Mouse (Mus musculus) intestine, postnatal 0 days (tissue): ENCODE results near the gene Polk. TPM values are rescaled to one million over a fixed set of nuclear protein-coding genes. Genes with fewer than 3 reads are reported as not detected.
A peak's percentile ranks its signal among the peaks of the same experiment; 100 is the strongest.

Source experiments
- ATAC-seq: fragments of 200-750 bp; cut with Nextera tagmentation; 2 replicates; pipeline ENCODE4 v1.8.0; 2017; ENCODE audit warnings: mild to moderate bottlenecking, moderate TSS enrichment, moderate library complexity
- H3K27ac ChIP-seq: fragments of 300-500 bp; sonication (generic); 2 replicates; pipeline ENCODE4 v1.5.1; 2014; ENCODE audit warnings: mild to moderate bottlenecking, low read depth, low read length, moderate library complexity
- H3K27me3 ChIP-seq: fragments of 300-500 bp; sonication (generic); replicated peaks from 2 replicates; pipeline ENCODE4 v1.6.1; 2014; ENCODE audit warnings: low read length, mixed read lengths; ENCODE audit not compliant: control insufficient read depth, insufficient read depth
- H3K36me3 ChIP-seq: fragments of 300-500 bp; sonication (generic); 2 replicates; pipeline ENCODE4 v1.6.1; 2014; ENCODE audit warnings: mild to moderate bottlenecking, moderate library complexity; ENCODE audit not compliant: control insufficient read depth, insufficient read depth
- H3K4me1 ChIP-seq: fragments of 300-500 bp; sonication (generic); replicated peaks from 2 replicates; pipeline ENCODE4 v1.6.1; 2014; ENCODE audit warnings: antibody characterized with exemption, low read length, mixed read lengths; ENCODE audit not compliant: control insufficient read depth, insufficient read depth
- H3K4me2 ChIP-seq: fragments of 300-500 bp; sonication (generic); replicated peaks from 2 replicates; pipeline ENCODE4 v1.6.1; 2014; ENCODE audit warnings: low read depth, mild to moderate bottlenecking, moderate library complexity
- H3K4me3 ChIP-seq: fragments of 300-500 bp; sonication (generic); 2 replicates; pipeline ENCODE4 v1.5.1; 2014; ENCODE audit warnings: low read depth, low read length
- H3K9ac ChIP-seq: fragments of 300-500 bp; sonication (generic); 2 replicates; pipeline ENCODE4 v1.6.1; 2014; ENCODE audit warnings: mild to moderate bottlenecking, low read depth, low read length
- H3K9me3 ChIP-seq: fragments of 300-500 bp; sonication (generic); 2 replicates; pipeline ENCODE4 v1.6.1; 2016; ENCODE audit warnings: mixed run types; ENCODE audit not compliant: control insufficient read depth
- CTCF ChIP-seq: sonication (generic); IDR thresholded peaks from 2 replicates; pipeline ENCODE4 v1.5.1; 2016; ENCODE audit warnings: low read depth, mild to moderate bottlenecking, control low read depth, antibody characterized with exemption, moderate library complexity
- WGBS: fragments of 180-500 bp; shearing (Covaris S2); extraction: QIAGEN DNeasy Blood & Tissue Kit; methylation state at CpG from one replicate; pipeline ENCODE4 v1.1.7; 2014; 5-methylcytosine and 5-hydroxymethylcytosine counted together
- polyA plus RNA-seq: library from polyadenylated mRNA; unstranded; fragments of >200 nt; fragmentation: Nextera tagmentation; extraction: Ambion mirVana; gene quantifications from 2 replicates; pipeline ENCODE4 v1.2.1, GENCODE M21; 2015

Gene Polk
- polyA plus RNA-seq, 1 experiment from 2014 or later: 2.1 TPM

GRCm38 (mm10) chr13:96547250-96547649 lies 4.9 kb upstream of the Polk start:
- no peak for TF ChIP-seq CTCF
- Histone ChIP-seq H3K9me3 (no peaks in the 10 kb centered on the region), H3K9ac (no peak overlapping the region), H3K4me2 (no peak overlapping the region), H3K4me3 (no peak overlapping the region), H3K4me1 (peaks cover 4% of the 10 kb centered on the region; the same call in 1 of the 2 replicates), H3K36me3 (no peaks in the 10 kb centered on the region), H3K27ac (no peak overlapping the region), H3K27me3 (no peaks in the 10 kb centered on the region)
- ATAC-seq: no peak
- 52% methylated on average over 1 of the region's 1 CpGs for WGBS

DNA sequence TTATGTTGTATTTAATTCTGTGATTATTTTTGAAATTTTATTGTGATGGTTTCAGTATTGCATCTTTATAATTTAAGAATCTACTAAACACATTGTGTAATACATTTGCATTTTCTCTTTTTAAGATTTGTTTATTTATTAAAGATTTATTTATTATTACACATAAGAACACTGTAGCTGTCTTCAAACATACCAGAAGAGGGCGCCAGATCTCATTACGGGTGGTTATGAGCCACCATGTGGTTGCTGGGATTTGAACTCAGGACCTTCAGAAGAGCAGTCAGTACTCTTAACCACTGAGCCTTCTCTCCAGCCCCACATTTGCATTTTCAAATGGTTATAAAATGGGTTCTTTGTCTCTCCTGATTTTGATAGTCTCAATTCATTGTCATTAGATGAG lies 2.1 kb upstream of the Polk start:
- peak; percentile 65 for TF ChIP-seq CTCF
- peak overlapping the region; percentile 74 for H3K4me2 ChIP-seq

GRCm38 (mm10) chr13:96542901-96543891 lies 817 bp upstream of the Polk start:
- TF ChIP-seq CTCF: no peak
- peak overlapping the region; percentile 89 for H3K4me3 ChIP-seq
- peak; percentile 64 for ATAC-seq
- no peaks in the 10 kb centered on the region for H3K9me3 ChIP-seq
- H3K27me3 ChIP-seq: no peaks in the 10 kb centered on the region
- WGBS: under 1% methylated on average over 69 of the region's 73 CpGs
- H3K36me3 ChIP-seq: no peaks in the 10 kb centered on the region
- H3K4me2 ChIP-seq: peak overlapping the region; percentile 74
- peak overlapping the region; percentile 87 for H3K27ac ChIP-seq
- peak overlapping the region; percentile 83 for H3K9ac ChIP-seq
- peaks cover 4% of the 10 kb centered on the region; the same call in 1 of the 2 replicates for H3K4me1 ChIP-seq

More for the DNA sequence above, 2.1 kb upstream of the Polk start:
- no peak overlapping the region for H3K9ac ChIP-seq
- 57% methylated on average over 2 of the region's 2 CpGs for WGBS
- no peak overlapping the region for H3K4me3 ChIP-seq
- ATAC-seq: no peak
- H3K27me3 ChIP-seq: no peaks in the 10 kb centered on the region
- H3K4me1 ChIP-seq: peaks cover 4% of the 10 kb centered on the region; the same call in 1 of the 2 replicates
- H3K9me3 ChIP-seq: no peaks in the 10 kb centered on the region
- H3K27ac ChIP-seq: no peak overlapping the region
- H3K36me3 ChIP-seq: no peaks in the 10 kb centered on the region

DNA sequence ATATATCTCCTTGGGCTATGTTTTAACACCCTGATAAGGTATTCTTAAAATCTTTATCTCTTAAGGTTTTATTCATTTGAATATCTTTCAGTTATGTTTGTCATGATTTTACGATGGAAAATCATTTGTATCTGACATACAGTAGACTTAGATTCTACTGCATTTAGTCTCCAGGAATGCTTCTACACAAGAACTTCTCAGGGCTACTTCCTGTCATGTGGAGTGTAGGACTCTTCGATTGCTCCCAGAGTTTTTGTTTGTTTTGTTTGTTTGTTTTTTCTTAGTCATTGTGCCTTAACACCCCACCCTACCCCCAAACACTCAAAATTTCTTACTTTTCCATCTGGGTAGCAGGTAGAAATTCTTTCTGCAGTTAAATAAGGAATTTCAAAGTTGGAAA lies 998 bp downstream of the Polk start:
- TF ChIP-seq CTCF: no peak
- Histone ChIP-seq H3K4me2 (peak overlapping the region; percentile 74), H3K9ac (no peak overlapping the region), H3K4me1 (no peaks in the 10 kb centered on the region), H3K27me3 (no peaks in the 10 kb centered on the region), H3K36me3 (no peaks in the 10 kb centered on the region), H3K4me3 (peak overlapping the region; percentile 89), H3K9me3 (no peaks in the 10 kb centered on the region), H3K27ac (no peak overlapping the region)
- ATAC-seq: no peak
- 10% methylated on average over 2 of the region's 2 CpGs for WGBS

- ATAC-seq: no peak
- H3K9ac ChIP-seq: no peak overlapping the region
- no peaks in the 10 kb centered on the region for H3K36me3 ChIP-seq
- H3K4me1 ChIP-seq: no peaks in the 10 kb centered on the region
- H3K4me3 ChIP-seq: no peak overlapping the region
- H3K9me3 ChIP-seq: no peaks in the 10 kb centered on the region
- no peak for TF ChIP-seq CTCF
- H3K27ac ChIP-seq: no peak overlapping the region
- no peaks in the 10 kb centered on the region for H3K27me3 ChIP-seq
- WGBS: 69% methylated on average over 3 of the region's 3 CpGs
- no peak overlapping the region for H3K4me2 ChIP-seq
Observed at GRCm38 (mm10) chr13:96538103-96538502, 4.3 kb downstream of the Polk start.

DNA sequence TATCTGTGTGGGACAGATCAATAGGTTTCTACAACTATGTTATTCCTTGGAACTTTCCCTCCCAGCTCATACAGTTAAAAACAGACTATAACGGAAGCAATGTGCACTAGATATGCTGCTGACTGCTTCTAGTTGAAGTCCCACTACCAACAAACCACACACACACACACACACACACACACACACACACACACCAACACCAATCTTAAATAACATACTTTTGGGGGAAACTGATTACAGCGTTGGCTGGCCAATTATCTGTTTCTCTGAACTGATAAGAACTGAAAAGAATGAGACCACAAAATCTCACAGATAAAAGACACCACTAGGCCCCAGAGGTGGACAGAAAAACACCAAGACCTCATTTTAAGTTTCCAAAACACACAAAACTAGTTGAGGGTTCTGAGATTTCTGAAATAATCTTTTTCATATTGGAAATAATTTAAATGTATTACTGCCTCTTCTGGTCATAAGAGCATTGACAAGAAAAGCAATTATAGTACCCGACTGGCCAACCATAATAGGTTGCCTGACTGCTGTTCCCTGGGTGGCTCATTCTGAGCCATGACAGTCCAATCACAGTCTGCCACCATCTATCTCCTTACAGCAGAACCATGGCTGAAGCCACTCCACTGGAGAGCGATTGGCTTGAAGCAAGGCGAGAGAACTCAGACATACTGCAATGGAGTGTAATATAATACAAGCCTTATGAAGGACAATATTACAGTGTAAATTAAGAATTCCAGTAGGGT lies 5.4 kb downstream of the Polk start:
- Histone ChIP-seq H3K4me2 (no peak overlapping the region), H3K27ac (no peak overlapping the region), H3K27me3 (no peaks in the 10 kb centered on the region), H3K4me3 (no peak overlapping the region), H3K36me3 (no peaks in the 10 kb centered on the region), H3K9me3 (no peaks in the 10 kb centered on the region), H3K9ac (no peak overlapping the region), H3K4me1 (no peaks in the 10 kb centered on the region)
- ATAC-seq: no peak
- whole genome bisulfite sequencing: 80% methylated on average over 5 of the region's 5 CpGs
- TF ChIP-seq CTCF: no peak
